In genomic region chr17:7740988-7741387, GRCm38 (mm10) we compare ENCODE assay signal across 8 mouse cellular contexts.
DNase-seq lines count a peak whose midpoint lies in the region; ATAC-seq lines count a peak whose summit lies in the region.

No protein-coding gene starts in this region.

- H3K27ac ChIP-seq in midbrain, embryonic 10.5 days (replicated peaks): no peak overlapping the region
- no peak overlapping the region for H3K27ac ChIP-seq in midbrain, embryonic 15.5 days
- H3K27ac ChIP-seq in embryonic facial prominence, embryonic 11.5 days (replicated peaks; ENCODE audit: low read depth, low read length): no peak overlapping the region

- no peaks in the 10 kb centered on the region for H3K4me1 ChIP-seq in midbrain, embryonic 10.5 days
- no peaks in the 10 kb centered on the region for H3K4me1 ChIP-seq in midbrain, embryonic 15.5 days
- H3K4me1 ChIP-seq in embryonic facial prominence, embryonic 11.5 days (ENCODE audit: control insufficient read depth, insufficient read depth, low read length): no peaks in the 10 kb centered on the region

- DNase-seq in CD4-positive, CD25-positive, alpha-beta regulatory T cell, adult 2 months (ENCODE audit: low read depth, low spot score): peak; percentile 14
- DNase-seq in midbrain, embryonic 10.5 days (ENCODE audit: low spot score): peak; percentile 57
- peak; percentile 89 for DNase-seq in embryonic facial prominence, embryonic 11.5 days (ENCODE audit: low spot score)
- DNase-seq in ovary, postnatal 36 days (ENCODE audit: low spot score): peak; percentile 52

- ATAC-seq in CD4-positive, CD25-positive, alpha-beta regulatory T cell, adult 4 months: no peak
- no peak for ATAC-seq in midbrain, embryonic 15.5 days (replicated peaks)
- ATAC-seq in embryonic facial prominence, embryonic 11.5 days (replicated peaks; ENCODE audit: insufficient number of reproducible peaks, low FRiP score, low TSS enrichment, low read depth): no peak
- ATAC-seq in cerebellum, adult (ENCODE audit: insufficient number of reproducible peaks, low FRiP score, low TSS enrichment): no peak
- no peak for ATAC-seq in activated CD4-positive, CD25-positive, alpha-beta regulatory T cell, adult 4 months

- no peaks in the 10 kb centered on the region for H3K9me3 ChIP-seq in midbrain, embryonic 10.5 days (replicated peaks)
- H3K9me3 ChIP-seq in midbrain, embryonic 15.5 days: no peaks in the 10 kb centered on the region
- no peaks in the 10 kb centered on the region for H3K9me3 ChIP-seq in embryonic facial prominence, embryonic 11.5 days (replicated peaks; ENCODE audit: control insufficient read depth, low read length)

- H3K4me3 ChIP-seq in midbrain, embryonic 10.5 days: no peak overlapping the region
- H3K4me3 ChIP-seq in midbrain, embryonic 15.5 days: no peak overlapping the region
- H3K4me3 ChIP-seq in embryonic facial prominence, embryonic 11.5 days (ENCODE audit: low read depth, low read length): no peak overlapping the region

- no peaks in the 10 kb centered on the region for H3K27me3 ChIP-seq in midbrain, embryonic 10.5 days (ENCODE audit: low read depth, poor library complexity, severe bottlenecking)
- H3K27me3 ChIP-seq in midbrain, embryonic 15.5 days (replicated peaks): no peaks in the 10 kb centered on the region
- H3K27me3 ChIP-seq in embryonic facial prominence, embryonic 11.5 days (ENCODE audit: control insufficient read depth, insufficient read depth, low read length): no peaks in the 10 kb centered on the region

- H3K4me2 ChIP-seq in midbrain, embryonic 15.5 days: no peak overlapping the region
- H3K4me2 ChIP-seq in embryonic facial prominence, embryonic 11.5 days (ENCODE audit: low read depth, low read length): no peak overlapping the region

- WGBS in midbrain, embryonic 10.5 days: 27% methylated on average over 2 of the region's 2 CpGs
- 19% methylated on average over 2 of the region's 2 CpGs for WGBS in midbrain, embryonic 15.5 days
- 25% methylated on average over 2 of the region's 2 CpGs for WGBS in embryonic facial prominence, embryonic 11.5 days

- H3K9ac ChIP-seq in midbrain, embryonic 15.5 days: no peak overlapping the region
- H3K9ac ChIP-seq in embryonic facial prominence, embryonic 11.5 days (replicated peaks; ENCODE audit: low read length): no peak overlapping the region

- no peaks in the 10 kb centered on the region for H3K36me3 ChIP-seq in midbrain, embryonic 10.5 days
- no peaks in the 10 kb centered on the region for H3K36me3 ChIP-seq in midbrain, embryonic 15.5 days (replicated peaks)
- no peaks in the 10 kb centered on the region for H3K36me3 ChIP-seq in embryonic facial prominence, embryonic 11.5 days (replicated peaks; ENCODE audit: control insufficient read depth, insufficient read depth, low read depth, low read length)

Comparison
In these comparisons a context has a peak if more than half of its experiments do, and no peak if none do; other contexts are left out.
1. DNase-seq: peak in every context shown above with its lines; median percentile 89 in embryonic facial prominence, embryonic 11.5 days; 57 in midbrain, embryonic 10.5 days; 52 in ovary, postnatal 36 days; 14 in CD4-positive, CD25-positive, alpha-beta regulatory T cell, adult 2 months.